Mouse (Mus musculus) E14TG2a.4 (cell line): ENCODE results near the gene Taok3.

ENCODE experiments used
- CTCF ChIP-seq: conservative IDR thresholded peaks from 2 replicates; pipeline ENCODE4 v1.5.1; 2014; ENCODE audit warnings: low read length
- NANOG ChIP-seq: IDR thresholded peaks from 2 replicates; pipeline ENCODE4 v1.6.1; 2014; ENCODE audit warnings: borderline replicate concordance, low read length, mixed read lengths
- POU5F1 ChIP-seq: IDR thresholded peaks from 2 replicates; pipeline ENCODE4 v1.6.1; 2014; ENCODE audit warnings: low read length, borderline replicate concordance

- TF ChIP-seq CTCF: no peak
- TF ChIP-seq POU5F1: no peak
- TF ChIP-seq NANOG: no peak
These were observed at the start of gene Taok3 for GRCm38 (mm10) chr5:117119777-117120488.
